Mouse (Mus musculus) small intestine, adult 2 months (tissue): ENCODE measurements around the gene Fam185a.

Experiments used
- CTCF ChIP-seq: fragments of 200-500 bp; IDR thresholded peaks from 2 replicates; pipeline ENCODE4 v1.5.1; 2012; ENCODE audit warnings: low read depth, mild to moderate bottlenecking, control low read depth, inconsistent platforms, low read length, moderate library complexity, mixed read lengths; ENCODE audit not compliant: insufficient replicate concordance, insufficient read length; ENCODE audit errors: extremely low read depth
- POLR2A ChIP-seq: fragments of 200-500 bp; IDR thresholded peaks from 2 replicates; pipeline ENCODE4 v1.6.1; 2012; ENCODE audit warnings: low read depth, mild to moderate bottlenecking, control low read depth, inconsistent platforms, low read length, moderate library complexity

- no peak for TF ChIP-seq POLR2A
- no peak for TF ChIP-seq CTCF
Measured at GRCm38 (mm10) chr5:21496321-21496720, 71.6 kb downstream of the Fam185a start.
